Comparison of ENCODE assay signal across 20 mouse cellular contexts in genomic region chr19:43618505-43619030, GRCm38 (mm10). TPM values are rescaled to one million over a fixed set of nuclear protein-coding genes. Genes with fewer than 3 reads are reported as not detected.
DNase-seq lines count a peak whose midpoint lies in the region; ATAC-seq and TF ChIP-seq lines count a peak whose summit lies in the region.
"Had no signal": no experiment of that assay in that cellular context is flagged by ENCODE, and none has a peak within 500 bp of the region (broad histone marks: within the 10 kb centered on the region; RNA-seq: fewer than 3 reads in every experiment).

No protein-coding gene starts in this region.

- H3K4me3 ChIP-seq in heart, embryonic 12.5 days = no peak overlapping the region
- H3K4me3 ChIP-seq in neural tube, embryonic 15.5 days (replicated peaks) = no peak overlapping the region
- H3K4me3 ChIP-seq in intestine, postnatal 0 days (ENCODE audit: low read depth, low read length) = no peak overlapping the region
- H3K4me3 ChIP-seq: embryonic facial prominence, embryonic 12.5 days; forebrain, embryonic 12.5 days; hindbrain, embryonic 15.5 days had no signal

- 2% methylated on average over 5 of the region's 5 CpGs for WGBS in heart, embryonic 12.5 days
- 8% methylated on average over 5 of the region's 5 CpGs for WGBS in neural tube, embryonic 15.5 days
- 13% methylated on average over 5 of the region's 5 CpGs for WGBS in intestine, postnatal 0 days

- peaks cover 96% of the 10 kb centered on the region for H3K27me3 ChIP-seq in heart, embryonic 12.5 days (replicated peaks)
- peaks cover 78% of the 10 kb centered on the region for H3K27me3 ChIP-seq in neural tube, embryonic 15.5 days (replicated peaks)
- peaks cover 76% of the 10 kb centered on the region for H3K27me3 ChIP-seq in intestine, postnatal 0 days (replicated peaks; ENCODE audit: control insufficient read depth, insufficient read depth, low read length)

- no peak for TF ChIP-seq CTCF in intestine, postnatal 0 days (IDR thresholded peaks at IDR 0.05; ENCODE audit: low read depth)

- no peak overlapping the region for H3K27ac ChIP-seq in heart, embryonic 12.5 days (ENCODE audit: poor library complexity, severe bottlenecking)
- no peak overlapping the region for H3K27ac ChIP-seq in neural tube, embryonic 15.5 days (replicated peaks)
- no peak overlapping the region; the same call in 1 of the 2 replicates for H3K27ac ChIP-seq in intestine, postnatal 0 days (ENCODE audit: low read depth, low read length)
- H3K27ac ChIP-seq: embryonic facial prominence, embryonic 12.5 days; forebrain, embryonic 12.5 days; hindbrain, embryonic 15.5 days had no signal

- H3K4me1 ChIP-seq in heart, embryonic 12.5 days (replicated peaks) = peaks cover 26% of the 10 kb centered on the region
- H3K4me1 ChIP-seq in neural tube, embryonic 15.5 days = peaks cover 20% of the 10 kb centered on the region
- H3K4me1 ChIP-seq in intestine, postnatal 0 days (replicated peaks; ENCODE audit: control insufficient read depth, insufficient read depth, low read length) = 0 out of 2 replicates have a peak, but pooled peaks cover 3% of the 10 kb centered on the region

- H3K36me3 ChIP-seq in heart, embryonic 12.5 days = no peaks in the 10 kb centered on the region
- no peaks in the 10 kb centered on the region for H3K36me3 ChIP-seq in neural tube, embryonic 15.5 days
- H3K36me3 ChIP-seq in intestine, postnatal 0 days (ENCODE audit: control insufficient read depth, insufficient read depth) = 0 out of 2 replicates have a peak, but pooled peaks cover 7% of the 10 kb centered on the region
- H3K36me3 ChIP-seq: embryonic facial prominence, embryonic 12.5 days; forebrain, embryonic 12.5 days; hindbrain, embryonic 15.5 days had no signal

- H3K4me2 ChIP-seq in heart, embryonic 12.5 days = no peak overlapping the region
- H3K4me2 ChIP-seq in neural tube, embryonic 15.5 days = no peak overlapping the region
- H3K4me2 ChIP-seq in intestine, postnatal 0 days (replicated peaks; ENCODE audit: low read depth) = peak overlapping the region; percentile 75
- H3K4me2 ChIP-seq: embryonic facial prominence, embryonic 12.5 days; forebrain, embryonic 12.5 days; hindbrain, embryonic 15.5 days had no signal

- ATAC-seq in heart, embryonic 12.5 days (ENCODE audit: insufficient number of reproducible peaks, low FRiP score) = no peak
- no peak for ATAC-seq in neural tube, embryonic 15.5 days (ENCODE audit: low FRiP score)
- no peak for ATAC-seq in intestine, postnatal 0 days
- ATAC-seq in CD4-positive, CD25-positive, alpha-beta regulatory T cell, adult 4 months = no peak
- ATAC-seq: forebrain, postnatal 0 days; inflammation-experienced regulatory T-cells, adult 6 months had no signal

- H3K9me3 ChIP-seq in heart, embryonic 12.5 days (replicated peaks) = no peaks in the 10 kb centered on the region
- H3K9me3 ChIP-seq in neural tube, embryonic 15.5 days (replicated peaks) = no peaks in the 10 kb centered on the region
- H3K9me3 ChIP-seq in intestine, postnatal 0 days (ENCODE audit: control insufficient read depth) = no peaks in the 10 kb centered on the region
- H3K9me3 ChIP-seq: embryonic facial prominence, embryonic 12.5 days; forebrain, embryonic 12.5 days; hindbrain, embryonic 15.5 days had no signal

- peak; percentile 79 for DNase-seq in heart, adult 11 months
- DNase-seq in neural tube, embryonic 10.5 days (ENCODE audit: extremely low spot score, low spot score) = peak; percentile 44
- DNase-seq: adrenal gland, adult 2 months; adrenal gland, postnatal 25 days; cerebellum, adult 18-20 months; cerebellum, adult 9-11 months; cerebellum, postnatal 36 days; forebrain, postnatal 0 days; gastrocnemius, postnatal 14 days; heart, postnatal 10 days; heart, postnatal 4 days had no signal

- no peak overlapping the region for H3K9ac ChIP-seq in heart, embryonic 12.5 days
- H3K9ac ChIP-seq in neural tube, embryonic 15.5 days (replicated peaks) = no peak overlapping the region
- H3K9ac ChIP-seq in intestine, postnatal 0 days (ENCODE audit: low read depth, low read length) = no peak overlapping the region
- H3K9ac ChIP-seq: embryonic facial prominence, embryonic 12.5 days; forebrain, embryonic 12.5 days; forebrain, postnatal 0 days; hindbrain, embryonic 15.5 days had no signal

RNA-seq across cellular contexts. Expression of gene Nkx2-3, which starts 6.4 kb away (rescaled TPM):
- not detected in 2 replicates for polyA plus RNA-seq in heart, embryonic 12.5 days (2016; fragmentation: Nextera tagmentation; extraction: Ambion mirVana)
- polyA plus RNA-seq in neural tube, embryonic 15.5 days (2015; fragmentation: Nextera tagmentation; extraction: Ambion mirVana) = 5.5 TPM in 1 of 2 replicates, not detected in the other
- 54.3 and 56.9 TPM in 2 replicates for polyA plus RNA-seq in intestine, postnatal 0 days (2015; fragmentation: Nextera tagmentation; extraction: Ambion mirVana)
- not detected for polyA plus RNA-seq in CD4-positive, CD25-positive, alpha-beta regulatory T cell, adult 4 months (2017; shearing (Covaris generic))
- polyA plus RNA-seq: adrenal gland, adult 2 months; heart, embryonic 14.5 days; inflammation-experienced regulatory T-cells, adult 6 months had no signal

RNA-seq across cellular contexts. Expression of gene Slc25a28, which starts 56.1 kb away (rescaled TPM):
- 11.1 and 12.6 TPM in 2 replicates for polyA plus RNA-seq in heart, embryonic 12.5 days (2016; fragmentation: Nextera tagmentation; extraction: Ambion mirVana)
- polyA plus RNA-seq in neural tube, embryonic 15.5 days (2015; fragmentation: Nextera tagmentation; extraction: Ambion mirVana) = 16.2 and 16.5 TPM in 2 replicates
- 20.6 and 20.7 TPM in 2 replicates for polyA plus RNA-seq in intestine, postnatal 0 days (2015; fragmentation: Nextera tagmentation; extraction: Ambion mirVana)
- polyA plus RNA-seq in CD4-positive, CD25-positive, alpha-beta regulatory T cell, adult 4 months (2017; shearing (Covaris generic)) = 10 to 100 TPM in 1 of 2 experiments, 1 to 10 TPM in 1; 9.8 to 12.6 TPM
